Comparison of ENCODE assay signal across 8 mouse cellular contexts in the genomic region with DNA sequence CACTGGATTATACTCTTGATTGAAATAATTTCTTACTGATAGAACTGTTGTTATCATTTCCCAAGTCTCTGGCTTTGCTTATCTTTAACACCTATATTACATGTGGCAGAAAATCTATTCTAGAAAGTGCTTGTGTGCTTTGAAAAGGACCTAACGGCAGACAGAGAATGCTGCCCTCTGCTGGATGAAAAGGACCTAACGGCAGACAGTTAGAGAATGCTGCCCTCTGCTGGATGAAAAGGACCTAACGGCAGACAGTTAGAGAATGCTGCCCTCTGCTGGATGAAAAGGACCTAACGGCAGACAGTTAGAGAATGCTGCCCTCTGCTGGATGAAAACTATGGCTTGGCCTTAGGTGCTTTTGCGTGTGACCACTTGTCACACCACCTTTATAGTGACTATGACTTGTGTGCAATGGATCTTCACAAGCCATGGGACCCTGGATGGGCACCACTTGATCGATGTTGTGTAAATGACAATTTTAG. TPM values are rescaled to one million over a fixed set of nuclear protein-coding genes. Genes with fewer than 3 reads are reported as not detected.
DNase-seq lines count a peak whose midpoint lies in the region; ATAC-seq and TF ChIP-seq lines count a peak whose summit lies in the region.
"Not testable (repeated sequence)": the region's sequence is repeated elsewhere in the genome, so short reads cannot be mapped to it uniquely, and the experiment has no call there.

No protein-coding gene starts in this region.

- not testable (repeated sequence) for H3K27me3 ChIP-seq in G1E (ENCODE audit: insufficient read depth, low read length); hindbrain, embryonic 16.5 days (replicated peaks; ENCODE audit: control insufficient read depth, insufficient read depth, low read length)

- WGBS in hindbrain, embryonic 16.5 days = 37% methylated on average over 6 of the region's 6 CpGs

- H3K36me3 ChIP-seq in G1E (replicated peaks); hindbrain, embryonic 16.5 days (ENCODE audit: control insufficient read depth, insufficient read depth, low read length): not testable (repeated sequence)

- peak; percentile 71 for TF ChIP-seq CTCF in G1E (IDR thresholded peaks at IDR 0.05; ENCODE audit: low read depth, low read length)

- not testable (repeated sequence) for DNase-seq in G1E (ENCODE audit: low spot score)
- peak; percentile 54 to 84 for DNase-seq in cerebellum, adult 18-20 months
- peak; percentile 31 to 61 for DNase-seq in layer of hippocampus, postnatal 36 days
- peak; percentile 57 for DNase-seq in right cerebral cortex, adult 18-20 months
- DNase-seq in thymus, postnatal 36 days = peak; percentile 8 to 31

- peak; percentile 60 for ATAC-seq in G1E (ENCODE audit: extremely low read depth, insufficient number of reproducible peaks, low FRiP score, poor library complexity, severe bottlenecking)
- peak; percentile 86 for ATAC-seq in frontal cortex, adult (ENCODE audit: low TSS enrichment)
- ATAC-seq in hindbrain, embryonic 16.5 days = peak; percentile 66
- peak; percentile 82 for ATAC-seq in megakaryocyte, adult 5-6 weeks (ENCODE audit: poor library complexity, severe bottlenecking)

- peaks cover 11% of the 10 kb centered on the region for H3K9me3 ChIP-seq in G1E (replicated peaks)
- H3K9me3 ChIP-seq in hindbrain, embryonic 16.5 days (ENCODE audit: control insufficient read depth, low read length) = not testable (repeated sequence)

- H3K9ac ChIP-seq in hindbrain, embryonic 16.5 days (ENCODE audit: low read depth, low read length) = not testable (repeated sequence)

- not testable (repeated sequence) for H3K4me3 ChIP-seq in G1E (ENCODE audit: low read depth, low read length); hindbrain, embryonic 16.5 days (ENCODE audit: low read length)

- H3K4me1 ChIP-seq in G1E (ENCODE audit: insufficient read depth, low read depth, low read length); hindbrain, embryonic 16.5 days (ENCODE audit: control insufficient read depth, insufficient read depth, low read depth, low read length): not testable (repeated sequence)

- H3K4me2 ChIP-seq in hindbrain, embryonic 16.5 days (ENCODE audit: low read length) = not testable (repeated sequence)

- not testable (repeated sequence) for H3K27ac ChIP-seq in hindbrain, embryonic 16.5 days (ENCODE audit: low read depth, low read length)

RNA-seq across cellular contexts. Expression of gene Gapt, which starts 11.6 kb away (rescaled TPM):
- total RNA-seq in G1E (2014; fragmentation: Nextera tagmentation) = not detected in 2 replicates
- 0.22 and 0.23 TPM in 2 replicates for total RNA-seq in G1E (2017)
- not detected in 2 replicates for polyA plus RNA-seq in G1E (2012)
- 0.08 TPM in 1 of 2 replicates, not detected in the other for polyA plus RNA-seq in hindbrain, embryonic 16.5 days (2015; fragmentation: Nextera tagmentation; extraction: Ambion mirVana)
- total RNA-seq in layer of hippocampus, postnatal 36 days (2021) = not detected
- 285 and 298 TPM in 2 replicates for total RNA-seq in megakaryocyte, adult 5-6 weeks (2015)
- 47.4 and 48.4 TPM in 2 replicates for total RNA-seq in megakaryocyte, adult 5-6 weeks (2017)

RNA-seq across cellular contexts. Expression of gene Plk2, which starts 26.2 kb away (rescaled TPM):
- total RNA-seq in G1E (2014; fragmentation: Nextera tagmentation) = not detected in 2 replicates
- total RNA-seq in G1E (2017) = 0.11 and 0.23 TPM in 2 replicates
- polyA plus RNA-seq in G1E (2012) = not detected in 2 replicates
- 125 and 127 TPM in 2 replicates for polyA plus RNA-seq in hindbrain, embryonic 16.5 days (2015; fragmentation: Nextera tagmentation; extraction: Ambion mirVana)
- total RNA-seq in layer of hippocampus, postnatal 36 days (2021) = 100 to 1,000 TPM; 258 to 262 TPM
- total RNA-seq in megakaryocyte, adult 5-6 weeks (2015) = 2.3 and 3.5 TPM in 2 replicates
- 6.0 and 6.1 TPM in 2 replicates for total RNA-seq in megakaryocyte, adult 5-6 weeks (2017)

Comparison
In these comparisons a context has a peak if more than half of its experiments do, and no peak if none do; other contexts are left out.
1. RNA of gene Gapt, which starts 11.6 kb away (total RNA-seq): 47.4 to 298 TPM in megakaryocyte, adult 5-6 weeks; 0.22 to 0.23 TPM in G1E and not detected in layer of hippocampus, postnatal 36 days; every median in the first group is over 10 times any median in the second.
2. RNA of gene Plk2, which starts 26.2 kb away (total RNA-seq): 258 to 262 TPM in layer of hippocampus, postnatal 36 days; 2.3 to 6.1 TPM in megakaryocyte, adult 5-6 weeks and 0.11 to 0.23 TPM in G1E; every median in the first group is over 10 times any median in the second.
3. Peak in every context shown above with its lines, with median percentiles within 50 percentile points of each other: ATAC-seq.